Mouse (Mus musculus) testis, adult 2 months (tissue): ENCODE measurements around the gene Fam169b. TPM values are rescaled to one million over a fixed set of nuclear protein-coding genes. Genes with fewer than 3 reads are reported as not detected.

Source experiments
- H3K27ac ChIP-seq: fragments of 200-500 bp; 2 replicates; pipeline ENCODE4 v1.5.1; 2012; ENCODE audit warnings: low read depth, low read length; ENCODE audit not compliant: control insufficient read depth, insufficient read depth
- H3K27me3 ChIP-seq: fragments of 200-500 bp; 2 replicates; pipeline ENCODE4 v1.6.1; 2012; ENCODE audit warnings: mild to moderate bottlenecking, low read length, moderate library complexity; ENCODE audit not compliant: control insufficient read depth, insufficient read depth
- H3K36me3 ChIP-seq: fragments of 200-500 bp; 2 replicates; pipeline ENCODE4 v1.6.1; 2012; ENCODE audit warnings: mild to moderate bottlenecking, low read length; ENCODE audit not compliant: control insufficient read depth, insufficient read depth
- H3K4me1 ChIP-seq: fragments of 200-500 bp; 2 replicates; pipeline ENCODE4 v1.6.1; 2012; ENCODE audit warnings: low read length; ENCODE audit not compliant: control insufficient read depth, insufficient read depth
- H3K4me3 ChIP-seq: fragments of 200-500 bp; 2 replicates; pipeline ENCODE4 v1.5.1; 2012; ENCODE audit warnings: low read depth, mild to moderate bottlenecking, low read length, moderate library complexity, mixed read lengths; ENCODE audit not compliant: control insufficient read depth
- CTCF ChIP-seq: fragments of 200-500 bp; IDR thresholded peaks from 2 replicates; pipeline ENCODE4 v1.5.1; 2012; ENCODE audit warnings: low read depth, mild to moderate bottlenecking, inconsistent platforms, low read length, moderate library complexity; ENCODE audit not compliant: control insufficient read depth, insufficient read depth, insufficient replicate concordance
- POLR2A ChIP-seq: fragments of 200-500 bp; IDR thresholded peaks from 2 replicates; pipeline ENCODE4 v1.6.1; 2012; ENCODE audit warnings: low read depth, mild to moderate bottlenecking, inconsistent platforms, low read length, moderate library complexity; ENCODE audit not compliant: control insufficient read depth
- polyA plus RNA-seq: library from polyadenylated mRNA; depleted of rRNA; stranded (reverse); fragments of >200 nt; gene quantifications from 2 replicates; pipeline ENCODE4 v1.2.3, GENCODE M21; 2012

The Fam169b gene
- polyA plus RNA-seq, 1 experiment = 0.78 TPM

GRCm38 (mm10) chr7:68320078-68320810 is 46.6 kb downstream of the Fam169b start:
- Histone ChIP-seq H3K36me3 (no peaks in the 10 kb centered on the region), H3K4me3 (no peak overlapping the region), H3K4me1 (no peaks in the 10 kb centered on the region), H3K27me3 (no peaks in the 10 kb centered on the region), H3K27ac (no peak overlapping the region)
- TF ChIP-seq CTCF (no peak), POLR2A (no peak)

- H3K27me3 ChIP-seq = no peaks in the 10 kb centered on the region
- H3K27ac ChIP-seq = no peak overlapping the region
- TF ChIP-seq POLR2A (no peak), CTCF (no peak)
- no peaks in the 10 kb centered on the region for H3K4me1 ChIP-seq
- no peaks in the 10 kb centered on the region for H3K36me3 ChIP-seq
- no peak overlapping the region for H3K4me3 ChIP-seq
Observed at GRCm38 (mm10) chr7:68323051-68323450, 49.4 kb downstream of the Fam169b start.

GRCm38 (mm10) chr7:68326190-68326722 is 52.6 kb downstream of the Fam169b start:
- Histone ChIP-seq H3K27ac (no peak overlapping the region), H3K36me3 (no peaks in the 10 kb centered on the region), H3K4me1 (no peaks in the 10 kb centered on the region), H3K4me3 (no peak overlapping the region), H3K27me3 (no peaks in the 10 kb centered on the region)
- TF ChIP-seq CTCF = no peak
- no peak for TF ChIP-seq POLR2A

GRCm38 (mm10) chr7:68329000-68329399 is 55.4 kb downstream of the Fam169b start:
- Histone ChIP-seq H3K27me3 (no peaks in the 10 kb centered on the region), H3K4me3 (no peak overlapping the region), H3K36me3 (no peaks in the 10 kb centered on the region), H3K4me1 (no peaks in the 10 kb centered on the region), H3K27ac (no peak overlapping the region)
- TF ChIP-seq CTCF (no peak), POLR2A (no peak)

- Histone ChIP-seq H3K4me3 (no peak overlapping the region), H3K4me1 (no peaks in the 10 kb centered on the region), H3K27ac (no peak overlapping the region), H3K27me3 (no peaks in the 10 kb centered on the region), H3K36me3 (no peaks in the 10 kb centered on the region)
- TF ChIP-seq CTCF (no peak), POLR2A (no peak)
Observed at GRCm38 (mm10) chr7:68332799-68333198, 59.2 kb downstream of the Fam169b start.

- no peaks in the 10 kb centered on the region for H3K4me1 ChIP-seq
- no peak overlapping the region for H3K27ac ChIP-seq
- no peaks in the 10 kb centered on the region for H3K36me3 ChIP-seq
- TF ChIP-seq CTCF (no peak), POLR2A (no peak)
- no peak overlapping the region for H3K4me3 ChIP-seq
- H3K27me3 ChIP-seq = no peaks in the 10 kb centered on the region
Observed at GRCm38 (mm10) chr7:68337080-68337781, 63.6 kb downstream of the Fam169b start.

- Histone ChIP-seq H3K4me1 (no peaks in the 10 kb centered on the region), H3K36me3 (no peaks in the 10 kb centered on the region), H3K27ac (no peak overlapping the region), H3K4me3 (no peak overlapping the region), H3K27me3 (no peaks in the 10 kb centered on the region)
- TF ChIP-seq CTCF (no peak), POLR2A (no peak)
Observed at GRCm38 (mm10) chr7:68338680-68339079, 65.0 kb downstream of the Fam169b start.

- H3K27me3 ChIP-seq = no peaks in the 10 kb centered on the region
- no peaks in the 10 kb centered on the region; the same call in 1 of the 2 replicates for H3K36me3 ChIP-seq
- no peak overlapping the region for H3K27ac ChIP-seq
- no peak overlapping the region for H3K4me3 ChIP-seq
- TF ChIP-seq POLR2A = no peak
- no peaks in the 10 kb centered on the region for H3K4me1 ChIP-seq
Observed at GRCm38 (mm10) chr7:68344561-68344960, 70.9 kb downstream of the Fam169b start.
